Mouse (Mus musculus) neural tube, embryonic 14.5 days (tissue): ENCODE results near the gene Hist2h2be. TPM values are rescaled to one million over a fixed set of nuclear protein-coding genes. Genes with fewer than 3 reads are reported as not detected.
"Not testable (repeated sequence)": the region's sequence is repeated elsewhere in the genome, so short reads cannot be mapped to it uniquely, and the experiment has no call there.

Source experiments
- ATAC-seq: fragments of 200-750 bp; cut with Nextera tagmentation; 2 replicates; pipeline ENCODE4 v1.8.0; 2017; ENCODE audit warnings: low read depth, mild to moderate bottlenecking, moderate TSS enrichment, moderate library complexity
- H3K27ac ChIP-seq: fragments of 300-500 bp; sonication (generic); 2 replicates; pipeline ENCODE4 v1.5.1; 2014; ENCODE audit warnings: low read depth, mild to moderate bottlenecking, control low read depth, low read length, moderate library complexity, mixed read lengths
- H3K27me3 ChIP-seq: fragments of 300-500 bp; sonication (generic); 2 replicates; pipeline ENCODE4 v1.6.1; 2014; ENCODE audit warnings: low read length; ENCODE audit not compliant: control insufficient read depth, insufficient read depth
- H3K36me3 ChIP-seq: fragments of 300-500 bp; sonication (generic); 2 replicates; pipeline ENCODE4 v1.6.1; 2014; ENCODE audit warnings: low read length, mixed read lengths; ENCODE audit not compliant: control insufficient read depth, insufficient read depth
- H3K4me1 ChIP-seq: fragments of 300-500 bp; sonication (generic); 2 replicates; pipeline ENCODE4 v1.6.1; 2014; ENCODE audit warnings: low read length; ENCODE audit not compliant: control insufficient read depth, insufficient read depth
- H3K4me2 ChIP-seq: fragments of 300-500 bp; sonication (generic); 2 replicates; pipeline ENCODE4 v1.6.1; 2014; ENCODE audit warnings: mild to moderate bottlenecking, low read depth, low read length, control low read depth
- H3K4me3 ChIP-seq: fragments of 300-500 bp; sonication (generic); 2 replicates; pipeline ENCODE4 v1.5.1; 2014; ENCODE audit warnings: low read depth, low read length, control low read depth, mixed read lengths
- H3K9ac ChIP-seq: fragments of 300-500 bp; sonication (generic); replicated peaks from 2 replicates; pipeline ENCODE4 v1.6.1; 2014; ENCODE audit warnings: low read depth, mild to moderate bottlenecking, control low read depth, low read length, mixed read lengths
- H3K9me3 ChIP-seq: fragments of 300-500 bp; sonication (generic); 2 replicates; pipeline ENCODE4 v1.6.1; 2016; ENCODE audit warnings: low read length; ENCODE audit not compliant: control insufficient read depth
- WGBS: fragments of 180-500 bp; shearing (Covaris S2); extraction: QIAGEN DNeasy Blood & Tissue Kit; methylation state at CpG from one replicate; pipeline ENCODE4 v1.1.7; 2014; 5-methylcytosine and 5-hydroxymethylcytosine counted together
- polyA plus RNA-seq: library from polyadenylated mRNA; unstranded; fragments of >200 nt; fragmentation: Nextera tagmentation; extraction: Ambion mirVana; gene quantifications from 2 replicates; pipeline ENCODE4 v1.2.1, GENCODE M21; 2014

Hist2h2be gene
- polyA plus RNA-seq, 1 experiment from 2014 or later, result 4.8 TPM

DNA sequence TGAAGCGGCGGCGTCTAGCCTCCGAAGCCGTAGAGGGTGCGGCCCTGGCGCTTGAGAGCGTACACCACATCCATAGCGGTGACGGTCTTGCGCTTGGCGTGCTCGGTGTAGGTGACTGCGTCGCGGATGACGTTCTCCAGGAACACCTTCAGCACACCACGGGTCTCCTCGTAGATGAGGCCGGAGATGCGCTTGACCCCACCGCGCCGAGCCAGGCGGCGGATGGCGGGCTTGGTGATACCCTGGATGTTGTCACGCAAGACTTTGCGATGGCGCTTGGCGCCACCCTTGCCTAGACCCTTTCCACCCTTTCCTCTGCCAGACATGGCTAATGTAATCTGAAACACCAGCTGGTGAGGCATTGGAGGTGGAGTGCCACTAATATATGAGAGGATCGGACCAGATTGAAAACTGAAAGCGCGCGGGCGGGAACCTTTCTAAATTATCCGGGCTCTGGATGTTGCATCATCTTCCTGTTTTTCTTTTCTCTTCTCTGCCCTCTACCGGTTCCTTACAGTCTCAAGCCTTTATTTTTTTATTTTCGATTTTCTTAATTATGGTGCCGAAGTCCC is 42.1 kb downstream of the Hist2h2be start, which contains the start of gene Hist2h4:
Gene Hist2h4, minus strand, starts transcription at position 333 of the 572 bp plus-strand sequence.
- Histone ChIP-seq H3K36me3 (no peaks in the 10 kb centered on the region), H3K27ac (peak within 1 kb of the TSS; percentile 97), H3K4me3 (peak within 1 kb of the TSS; percentile 61), H3K9me3 (no peaks in the 10 kb centered on the region), H3K27me3 (no peaks in the 10 kb centered on the region), H3K9ac (peak within 1 kb of the TSS; percentile 84), H3K4me2 (peak within 1 kb of the TSS; percentile 77), H3K4me1 (peaks cover 16% of the 10 kb centered on the region; the same call in 1 of the 2 replicates)
- WGBS, result under 1% methylated on average over 36 of the region's 40 CpGs
- ATAC-seq, result peak; percentile 91

DNA sequence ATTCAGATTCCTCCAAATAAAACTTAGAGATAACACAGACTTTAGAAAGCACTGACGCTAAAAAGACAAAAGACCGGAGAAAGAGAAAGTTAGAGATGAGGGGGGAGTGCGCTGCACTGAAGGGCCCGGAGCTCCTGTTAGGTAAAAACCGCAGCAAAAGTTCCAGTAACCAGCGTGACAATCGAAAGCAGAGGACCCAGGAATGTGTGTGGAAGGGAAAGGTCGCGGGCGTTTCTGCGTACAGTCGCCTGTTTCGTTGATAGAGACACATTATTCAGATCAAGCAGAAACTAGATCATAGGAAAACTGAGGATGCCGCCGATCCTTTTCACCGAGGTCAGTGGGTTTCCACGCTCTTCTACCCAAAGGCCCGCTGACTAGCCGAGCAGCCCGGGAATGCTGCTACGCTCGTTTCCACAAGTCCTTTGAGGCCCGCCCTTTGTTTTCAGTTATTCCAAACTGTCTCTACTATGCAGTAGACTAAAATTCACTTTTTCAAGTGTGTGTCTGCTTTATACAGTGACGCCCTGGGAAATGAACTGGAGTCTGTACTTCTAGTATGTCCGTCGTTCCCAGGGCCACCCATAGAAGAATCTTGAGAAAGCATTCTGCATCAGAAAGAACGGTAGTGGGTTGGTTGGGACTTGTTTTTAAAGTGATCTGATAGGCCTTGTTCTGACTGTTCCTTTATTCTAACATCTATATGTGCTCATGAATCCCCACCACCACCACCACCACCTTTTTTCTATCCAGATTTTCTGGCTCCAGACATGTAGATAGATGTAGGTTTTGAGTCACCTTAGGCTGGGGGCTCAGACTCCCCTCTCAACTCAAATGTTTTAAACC is 42.9 kb downstream of the Hist2h2be start:
- ATAC-seq, result peak; percentile 49; the same call in 1 of the 2 replicates
- Histone ChIP-seq H3K4me3 (peak overlapping the region; percentile 61), H3K27me3 (no peaks in the 10 kb centered on the region), H3K9me3 (no peaks in the 10 kb centered on the region), H3K27ac (peak overlapping the region; percentile 97), H3K36me3 (no peaks in the 10 kb centered on the region), H3K4me2 (peak overlapping the region; percentile 77), H3K9ac (peak overlapping the region; percentile 84), H3K4me1 (peaks cover 17% of the 10 kb centered on the region; the same call in 1 of the 2 replicates)
- WGBS, result 5% methylated on average over 27 of the region's 27 CpGs

- H3K4me2 ChIP-seq, result peak overlapping the region; percentile 77; the same call in 1 of the 2 replicates
- H3K4me1 ChIP-seq, result peaks cover 20% of the 10 kb centered on the region; the same call in 1 of the 2 replicates
- 0 out of 2 replicates have a peak overlapping the region, but pooled peaks have one; percentile 84 for H3K9ac ChIP-seq
- no peaks in the 10 kb centered on the region for H3K36me3 ChIP-seq
- H3K9me3 ChIP-seq, result no peaks in the 10 kb centered on the region
- 71% methylated on average over 7 of the region's 7 CpGs for WGBS
- peak overlapping the region; percentile 97; the same call in 1 of the 2 replicates for H3K27ac ChIP-seq
- H3K27me3 ChIP-seq, result no peaks in the 10 kb centered on the region
- no peak for ATAC-seq
- no peak overlapping the region; the same call in 1 of the 2 replicates for H3K4me3 ChIP-seq
These were observed 43.6 kb downstream of the Hist2h2be start for GRCm38 (mm10) chr3:96264404-96264949.

DNA sequence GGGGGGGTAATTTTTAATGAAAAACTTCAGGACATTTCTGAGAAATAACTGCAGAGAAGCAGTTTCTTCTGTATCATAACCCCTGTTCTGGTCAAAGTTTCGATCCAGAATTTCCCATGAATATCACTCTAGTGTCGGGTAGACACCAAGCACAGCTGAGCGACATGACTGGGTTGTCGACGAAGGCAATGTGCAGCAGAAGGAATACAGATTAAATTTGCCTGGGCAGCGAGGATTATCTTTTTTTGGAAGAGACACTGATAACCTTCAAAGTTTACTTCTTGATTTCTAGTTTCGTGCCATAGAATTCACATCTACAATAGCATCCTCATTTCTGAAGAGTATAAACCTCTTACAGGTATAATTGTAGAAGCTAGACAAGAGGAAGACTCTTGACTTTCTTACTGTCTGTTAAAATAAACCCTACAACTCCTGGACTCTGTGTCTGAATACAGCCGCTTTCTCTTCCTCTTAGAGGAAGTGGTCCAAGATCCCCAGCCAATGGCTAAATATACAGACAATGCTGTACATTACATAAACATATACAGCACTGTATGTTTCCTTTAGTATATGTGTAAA is 45.3 kb downstream of the Hist2h2be start:
- WGBS, result 93% methylated on average over 8 of the region's 8 CpGs

GRCm38 (mm10) chr3:96267541-96267940 is 46.6 kb downstream of the Hist2h2be start:
- Histone ChIP-seq H3K9ac (no peak overlapping the region), H3K27me3 (no peaks in the 10 kb centered on the region), H3K27ac (no peak overlapping the region; the same call in 1 of the 2 replicates), H3K4me3 (no peak overlapping the region), H3K4me1 (peaks cover 20% of the 10 kb centered on the region; the same call in 1 of the 2 replicates), H3K36me3 (no peaks in the 10 kb centered on the region), H3K4me2 (no peak overlapping the region), H3K9me3 (no peaks in the 10 kb centered on the region)
- ATAC-seq, result no peak
- 82% methylated on average over 4 of the region's 4 CpGs for WGBS

More for the DNA sequence above, 45.3 kb downstream of the Hist2h2be start:
- Histone ChIP-seq H3K36me3 (no peaks in the 10 kb centered on the region), H3K9ac (no peak overlapping the region), H3K4me3 (no peak overlapping the region), H3K9me3 (no peaks in the 10 kb centered on the region), H3K4me2 (no peak overlapping the region), H3K27me3 (no peaks in the 10 kb centered on the region), H3K27ac (no peak overlapping the region), H3K4me1 (peaks cover 20% of the 10 kb centered on the region; the same call in 1 of the 2 replicates)
- no peak for ATAC-seq

- Histone ChIP-seq H3K9me3 (no peaks in the 10 kb centered on the region), H3K4me3 (peak within 1 kb of the TSS; percentile 55), H3K36me3 (no peaks in the 10 kb centered on the region), H3K9ac (peak within 1 kb of the TSS; percentile 53), H3K27me3 (no peaks in the 10 kb centered on the region), H3K27ac (peak within 1 kb of the TSS; percentile 92), H3K4me2 (peak within 1 kb of the TSS; percentile 93), H3K4me1 (peaks cover 20% of the 10 kb centered on the region; the same call in 1 of the 2 replicates)
- WGBS, result 17% methylated on average over 28 of the region's 30 CpGs
- ATAC-seq, result peak; percentile 65
These were observed 47.3 kb downstream of the Hist2h2be start, which contains the start of gene Hist2h3b for GRCm38 (mm10) chr3:96268051-96268775. Hist2h3b (plus strand) TSS chr3:96268654.

DNA sequence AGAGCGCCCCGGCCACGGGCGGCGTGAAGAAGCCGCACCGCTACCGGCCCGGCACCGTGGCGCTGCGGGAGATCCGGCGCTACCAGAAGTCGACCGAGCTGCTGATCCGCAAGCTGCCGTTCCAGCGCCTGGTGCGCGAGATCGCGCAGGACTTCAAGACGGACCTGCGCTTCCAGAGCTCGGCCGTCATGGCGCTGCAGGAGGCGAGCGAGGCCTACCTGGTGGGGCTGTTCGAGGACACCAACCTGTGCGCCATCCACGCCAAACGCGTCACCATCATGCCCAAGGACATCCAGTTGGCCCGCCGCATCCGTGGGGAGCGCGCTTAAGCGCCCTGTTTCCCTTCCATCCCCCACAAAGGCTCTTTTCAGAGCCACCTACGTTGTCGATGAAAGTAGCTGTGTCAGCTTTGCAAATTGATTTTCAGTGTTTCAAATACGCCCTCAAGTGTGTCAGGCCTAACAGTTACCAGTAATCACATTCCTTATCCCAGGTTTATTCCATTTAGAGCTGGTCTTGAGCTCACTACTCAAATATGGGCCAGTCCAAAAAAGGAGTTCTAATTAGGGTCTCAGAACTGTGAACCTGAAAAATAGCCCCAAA is 48.0 kb downstream of the Hist2h2be start:
- H3K36me3 ChIP-seq, H3K27me3 ChIP-seq, H3K9me3 ChIP-seq: not testable (repeated sequence)
- Histone ChIP-seq H3K4me2 (peak overlapping the region; percentile 93), H3K4me3 (peak overlapping the region; percentile 55), H3K4me1 (peaks cover 16% of the 10 kb centered on the region; the same call in 1 of the 2 replicates), H3K9ac (peak overlapping the region; percentile 53), H3K27ac (peak overlapping the region; percentile 92)
- peak; percentile 47 for ATAC-seq
- WGBS, result under 1% methylated on average over 9 of the region's 44 CpGs
